Mouse (Mus musculus): Measurements from ENCODE around the gene Olfr641. TPM values are rescaled to one million over a fixed set of nuclear protein-coding genes. Genes with fewer than 3 reads are reported as not detected.

Olfr641 gene
- not detected in 2 replicates for polyA plus RNA-seq (2011; ENCODE audit: insufficient read depth, insufficient read length, low read depth, missing spikeins)

- Histone ChIP-seq H3K9me3 (replicated peaks; ENCODE audit: control insufficient read depth, insufficient read depth, low read length, poor library complexity, severe bottlenecking) (no peaks in the 10 kb centered on the region), H3K4me3 (ENCODE audit: low read depth, low read length) (no peak within 1 kb of the TSS), H3K9ac (ENCODE audit: low read depth, poor library complexity, severe bottlenecking) (no peak within 1 kb of the TSS), H3K4me1 (ENCODE audit: control insufficient read depth, insufficient read depth, low read length) (no peaks in the 10 kb centered on the region), H3K27me3 (ENCODE audit: control insufficient read depth, insufficient read depth, low read length, poor library complexity, severe bottlenecking) (no peaks in the 10 kb centered on the region), H3K36me3 (ENCODE audit: control insufficient read depth, insufficient read depth, low read length, poor library complexity, severe bottlenecking) (no peaks in the 10 kb centered on the region), H3K27ac (ENCODE audit: insufficient read depth, low read length) (no peak within 1 kb of the TSS)
- no peak for TF ChIP-seq EP300 (IDR thresholded peaks at IDR 0.05; ENCODE audit: insufficient read depth, low read depth, low read length)
- no peak for TF ChIP-seq CTCF (IDR thresholded peaks at IDR 0.05; ENCODE audit: low read depth, low read length)
- TF ChIP-seq POLR2A (IDR thresholded peaks at IDR 0.05; ENCODE audit: insufficient read depth, low read length) = no peak
These were observed at the start of gene Olfr641 for GRCm38 (mm10) chr7:104035145-104035544. Olfr641 (plus strand) TSS chr7:104035445.

- Histone ChIP-seq H3K27me3 (ENCODE audit: control insufficient read depth, insufficient read depth, low read length, poor library complexity, severe bottlenecking) (no peaks in the 10 kb centered on the region), H3K27ac (ENCODE audit: insufficient read depth, low read length) (no peak within 1 kb of the TSS), H3K36me3 (ENCODE audit: control insufficient read depth, insufficient read depth, low read length, poor library complexity, severe bottlenecking) (no peaks in the 10 kb centered on the region), H3K4me1 (ENCODE audit: control insufficient read depth, insufficient read depth, low read length) (no peaks in the 10 kb centered on the region), H3K4me3 (ENCODE audit: low read depth, low read length) (no peak within 1 kb of the TSS), H3K9ac (ENCODE audit: low read depth, poor library complexity, severe bottlenecking) (no peak within 1 kb of the TSS), H3K9me3 (replicated peaks; ENCODE audit: control insufficient read depth, insufficient read depth, low read length, poor library complexity, severe bottlenecking) (no peaks in the 10 kb centered on the region)
- no peak for TF ChIP-seq CTCF (IDR thresholded peaks at IDR 0.05; ENCODE audit: low read depth, low read length)
- no peak for TF ChIP-seq POLR2A (IDR thresholded peaks at IDR 0.05; ENCODE audit: insufficient read depth, low read length)
These were observed 36.8 kb upstream of the Olfr641 start, which contains the start of gene Olfr638 for GRCm38 (mm10) chr7:103998446-103998845. Olfr638 (plus strand) TSS chr7:103998746.

GRCm38 (mm10) chr7:103999124-103999523 is 36.1 kb upstream of the Olfr641 start:
- no peaks in the 10 kb centered on the region for H3K9me3 ChIP-seq (replicated peaks; ENCODE audit: control insufficient read depth, insufficient read depth, low read length, poor library complexity, severe bottlenecking)
- TF ChIP-seq POLR2A (IDR thresholded peaks at IDR 0.05; ENCODE audit: insufficient read depth, low read length) (no peak), EP300 (IDR thresholded peaks at IDR 0.05; ENCODE audit: insufficient read depth, low read depth, low read length) (no peak), CTCF (IDR thresholded peaks at IDR 0.05; ENCODE audit: low read depth, low read length) (no peak)
- no peak overlapping the region for H3K27ac ChIP-seq (ENCODE audit: insufficient read depth, low read length)
- no peaks in the 10 kb centered on the region for H3K4me1 ChIP-seq (ENCODE audit: control insufficient read depth, insufficient read depth, low read length)
- no peak overlapping the region for H3K4me3 ChIP-seq (ENCODE audit: low read depth, low read length)
- no peak overlapping the region for H3K9ac ChIP-seq (ENCODE audit: low read depth, poor library complexity, severe bottlenecking)
- no peaks in the 10 kb centered on the region for H3K27me3 ChIP-seq (ENCODE audit: control insufficient read depth, insufficient read depth, low read length, poor library complexity, severe bottlenecking)
- no peaks in the 10 kb centered on the region for H3K36me3 ChIP-seq (ENCODE audit: control insufficient read depth, insufficient read depth, low read length, poor library complexity, severe bottlenecking)

GRCm38 (mm10) chr7:104017203-104017602 is 18.0 kb upstream of the Olfr641 start, which contains the start of gene Olfr639:
Olfr639 (minus strand) TSS chr7:104017303.
- H3K4me1 ChIP-seq (ENCODE audit: control insufficient read depth, insufficient read depth, low read length) = no peaks in the 10 kb centered on the region
- no peaks in the 10 kb centered on the region; the same call in 1 of the 2 replicates for H3K27me3 ChIP-seq (ENCODE audit: control insufficient read depth, insufficient read depth, low read length, poor library complexity, severe bottlenecking)
- H3K9me3 ChIP-seq (replicated peaks; ENCODE audit: control insufficient read depth, insufficient read depth, low read length, poor library complexity, severe bottlenecking) = no peaks in the 10 kb centered on the region
- TF ChIP-seq CTCF (IDR thresholded peaks at IDR 0.05; ENCODE audit: low read depth, low read length) = no peak
- no peak for TF ChIP-seq EP300 (IDR thresholded peaks at IDR 0.05; ENCODE audit: insufficient read depth, low read depth, low read length)
- no peak for TF ChIP-seq POLR2A (IDR thresholded peaks at IDR 0.05; ENCODE audit: insufficient read depth, low read length)
- no peak within 1 kb of the TSS for H3K4me3 ChIP-seq (ENCODE audit: low read depth, low read length)
- H3K9ac ChIP-seq (ENCODE audit: low read depth, poor library complexity, severe bottlenecking) = no peak within 1 kb of the TSS
- H3K27ac ChIP-seq (ENCODE audit: insufficient read depth, low read length) = no peak within 1 kb of the TSS
- no peaks in the 10 kb centered on the region for H3K36me3 ChIP-seq (ENCODE audit: control insufficient read depth, insufficient read depth, low read length, poor library complexity, severe bottlenecking)

- H3K4me1 ChIP-seq (ENCODE audit: control insufficient read depth, insufficient read depth, low read length) = no peaks in the 10 kb centered on the region
- H3K9ac ChIP-seq (ENCODE audit: low read depth, poor library complexity, severe bottlenecking) = no peak overlapping the region
- TF ChIP-seq CTCF (IDR thresholded peaks at IDR 0.05; ENCODE audit: low read depth, low read length) = no peak
- no peak for TF ChIP-seq EP300 (IDR thresholded peaks at IDR 0.05; ENCODE audit: insufficient read depth, low read depth, low read length)
- no peak for TF ChIP-seq POLR2A (IDR thresholded peaks at IDR 0.05; ENCODE audit: insufficient read depth, low read length)
- H3K27me3 ChIP-seq (ENCODE audit: control insufficient read depth, insufficient read depth, low read length, poor library complexity, severe bottlenecking) = no peaks in the 10 kb centered on the region; the same call in 1 of the 2 replicates
- H3K4me3 ChIP-seq (ENCODE audit: low read depth, low read length) = no peak overlapping the region
- H3K36me3 ChIP-seq (ENCODE audit: control insufficient read depth, insufficient read depth, low read length, poor library complexity, severe bottlenecking) = no peaks in the 10 kb centered on the region
- no peak overlapping the region for H3K27ac ChIP-seq (ENCODE audit: insufficient read depth, low read length)
- no peaks in the 10 kb centered on the region for H3K9me3 ChIP-seq (replicated peaks; ENCODE audit: control insufficient read depth, insufficient read depth, low read length, poor library complexity, severe bottlenecking)
These were observed 16.3 kb upstream of the Olfr641 start for GRCm38 (mm10) chr7:104018953-104019352.

GRCm38 (mm10) chr7:104021651-104022050 is 13.6 kb upstream of the Olfr641 start:
- no peaks in the 10 kb centered on the region for H3K36me3 ChIP-seq (ENCODE audit: control insufficient read depth, insufficient read depth, low read length, poor library complexity, severe bottlenecking)
- TF ChIP-seq CTCF (IDR thresholded peaks at IDR 0.05; ENCODE audit: low read depth, low read length) (no peak), POLR2A (IDR thresholded peaks at IDR 0.05; ENCODE audit: insufficient read depth, low read length) (no peak), EP300 (IDR thresholded peaks at IDR 0.05; ENCODE audit: insufficient read depth, low read depth, low read length) (no peak)
- no peaks in the 10 kb centered on the region for H3K4me1 ChIP-seq (ENCODE audit: control insufficient read depth, insufficient read depth, low read length)
- no peak overlapping the region for H3K9ac ChIP-seq (ENCODE audit: low read depth, poor library complexity, severe bottlenecking)
- H3K27ac ChIP-seq (ENCODE audit: insufficient read depth, low read length) = no peak overlapping the region
- no peaks in the 10 kb centered on the region; the same call in 1 of the 2 replicates for H3K27me3 ChIP-seq (ENCODE audit: control insufficient read depth, insufficient read depth, low read length, poor library complexity, severe bottlenecking)
- H3K9me3 ChIP-seq (replicated peaks; ENCODE audit: control insufficient read depth, insufficient read depth, low read length, poor library complexity, severe bottlenecking) = no peaks in the 10 kb centered on the region
- H3K4me3 ChIP-seq (ENCODE audit: low read depth, low read length) = no peak overlapping the region

All from ES-Bruce4 (cell line).